Mouse (Mus musculus) embryonic facial prominence, embryonic 10.5 days (tissue): ENCODE results near the gene Olfr1390. TPM values are rescaled to one million over a fixed set of nuclear protein-coding genes. Genes with fewer than 3 reads are reported as not detected.
"Not testable (repeated sequence)": the region's sequence is repeated elsewhere in the genome, so short reads cannot be mapped to it uniquely, and the experiment has no call there.

Experiments used
- DNase-seq: peaks from one replicate; pipeline ENCODE4 v3.0.0-alpha.2; 2017; ENCODE audit warnings: low spot score
- H3K27ac ChIP-seq: fragments of 300-500 bp; sonication (generic); replicated peaks from 2 replicates; pipeline ENCODE4 v1.5.1; 2016; ENCODE audit warnings: mild to moderate bottlenecking
- H3K27me3 ChIP-seq: fragments of 300-500 bp; sonication (generic); replicated peaks from 2 replicates; pipeline ENCODE4 v1.6.1; 2016; ENCODE audit warnings: low read depth, mild to moderate bottlenecking; ENCODE audit not compliant: poor library complexity, severe bottlenecking
- H3K36me3 ChIP-seq: fragments of 300-500 bp; sonication (generic); replicated peaks from 2 replicates; pipeline ENCODE4 v1.6.1; 2016; ENCODE audit warnings: mild to moderate bottlenecking, moderate library complexity
- H3K4me1 ChIP-seq: fragments of 300-500 bp; sonication (generic); 2 replicates; pipeline ENCODE4 v1.6.1; 2016
- H3K4me3 ChIP-seq: fragments of 300-500 bp; sonication (generic); 2 replicates; pipeline ENCODE4 v1.5.1; 2016; ENCODE audit warnings: mild to moderate bottlenecking, moderate library complexity
- H3K9me3 ChIP-seq: fragments of 300-500 bp; sonication (generic); 2 replicates; pipeline ENCODE4 v1.6.1; 2016; ENCODE audit warnings: mild to moderate bottlenecking
- WGBS: fragments of 180-500 bp; shearing (Covaris S2); methylation state at CpG from one replicate; pipeline ENCODE4 v1.1.7; 2016; 5-methylcytosine and 5-hydroxymethylcytosine counted together
- polyA plus RNA-seq: library from polyadenylated mRNA; unstranded; fragments of >200 nt; fragmentation: Nextera tagmentation; extraction: Ambion mirVana; gene quantifications from 2 replicates; pipeline ENCODE4 v1.2.1, GENCODE M21; 2016

Olfr1390 gene
- polyA plus RNA-seq, result not detected in 2 replicates

DNA sequence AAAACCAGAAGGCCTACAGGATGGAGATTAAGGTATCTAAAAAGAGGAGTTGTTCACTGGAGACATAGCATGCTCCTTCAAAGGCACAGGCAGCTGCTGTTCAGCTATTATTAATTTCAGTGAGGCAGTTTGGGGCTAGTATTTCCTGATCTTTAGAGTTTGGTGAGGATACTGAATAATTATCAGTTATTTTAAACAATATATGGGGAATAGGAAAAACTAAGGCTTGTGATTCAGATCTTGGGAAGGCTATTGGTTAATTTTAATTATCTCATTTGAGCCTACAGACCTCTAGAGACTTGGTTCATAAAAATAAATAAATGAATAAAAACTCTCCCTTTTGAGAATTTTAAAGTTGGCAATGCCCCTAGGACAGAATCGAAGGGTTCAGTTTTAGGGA is at the start of gene Olfr1390:
Olfr1390 (plus strand) TSS at position 301 of the 400 bp plus-strand sequence.
- no peaks in the 10 kb centered on the region for H3K36me3 ChIP-seq
- H3K27ac ChIP-seq, result no peak within 1 kb of the TSS
- no peaks in the 10 kb centered on the region for H3K27me3 ChIP-seq
- no peaks in the 10 kb centered on the region for H3K4me1 ChIP-seq
- H3K9me3 ChIP-seq, result no peaks in the 10 kb centered on the region
- no peak for DNase-seq
- 82% methylated on average over 1 of the region's 1 CpGs for WGBS
- H3K4me3 ChIP-seq, result no peak within 1 kb of the TSS

DNA sequence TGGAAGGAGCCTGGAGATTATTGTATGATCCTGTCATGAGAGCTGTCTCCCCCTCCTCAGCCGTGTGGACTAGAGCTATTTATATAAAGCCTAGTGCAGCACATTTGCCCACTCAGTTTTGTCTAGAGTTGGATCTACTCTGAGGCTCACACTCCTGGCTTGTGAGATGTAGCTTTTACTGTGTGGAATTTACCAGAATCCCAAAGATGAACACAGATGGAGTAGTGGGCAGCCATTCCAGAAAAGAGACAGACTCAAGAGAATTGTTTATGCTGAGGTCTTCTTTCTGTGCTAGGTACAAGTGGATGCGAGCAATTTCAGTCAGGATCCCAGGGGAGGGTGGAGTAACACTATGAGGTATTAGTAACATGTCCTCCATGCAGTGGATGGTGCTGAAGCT is 47.7 kb upstream of the Olfr1390 start:
- no peak overlapping the region for H3K27ac ChIP-seq
- no peaks in the 10 kb centered on the region for H3K27me3 ChIP-seq
- H3K4me3 ChIP-seq, result no peak overlapping the region
- no peaks in the 10 kb centered on the region for H3K4me1 ChIP-seq
- H3K36me3 ChIP-seq, result no peaks in the 10 kb centered on the region
- WGBS, result 76% methylated on average over 2 of the region's 2 CpGs
- H3K9me3 ChIP-seq, result no peaks in the 10 kb centered on the region
- no peak for DNase-seq

- no peak overlapping the region for H3K27ac ChIP-seq
- no peaks in the 10 kb centered on the region for H3K36me3 ChIP-seq
- no peak for DNase-seq
- no peaks in the 10 kb centered on the region for H3K9me3 ChIP-seq
- no peaks in the 10 kb centered on the region for H3K4me1 ChIP-seq
- no peak overlapping the region for H3K4me3 ChIP-seq
- no peaks in the 10 kb centered on the region for H3K27me3 ChIP-seq
- whole genome bisulfite sequencing, result 84% methylated on average over 3 of the region's 3 CpGs
Observed at GRCm38 (mm10) chr11:49292777-49293176, 42.2 kb upstream of the Olfr1390 start.

- Histone ChIP-seq H3K36me3 (no peaks in the 10 kb centered on the region), H3K4me3 (no peak within 1 kb of the TSS), H3K27ac (no peak within 1 kb of the TSS), H3K27me3 (no peaks in the 10 kb centered on the region), H3K4me1 (no peaks in the 10 kb centered on the region), H3K9me3 (no peaks in the 10 kb centered on the region)
- DNase-seq, result no peak
Observed at GRCm38 (mm10) chr11:49304441-49304840, 30.5 kb upstream of the Olfr1390 start, which contains the start of gene Olfr10. Olfr10 (plus strand) TSS chr11:49304741.

GRCm38 (mm10) chr11:49308547-49308946 is 26.4 kb upstream of the Olfr1390 start:
- not testable (repeated sequence) for H3K9me3 ChIP-seq, DNase-seq, H3K27me3 ChIP-seq, H3K36me3 ChIP-seq, H3K4me3 ChIP-seq, H3K4me1 ChIP-seq, H3K27ac ChIP-seq
- whole genome bisulfite sequencing, result 87% methylated on average over 5 of the region's 5 CpGs

DNA sequence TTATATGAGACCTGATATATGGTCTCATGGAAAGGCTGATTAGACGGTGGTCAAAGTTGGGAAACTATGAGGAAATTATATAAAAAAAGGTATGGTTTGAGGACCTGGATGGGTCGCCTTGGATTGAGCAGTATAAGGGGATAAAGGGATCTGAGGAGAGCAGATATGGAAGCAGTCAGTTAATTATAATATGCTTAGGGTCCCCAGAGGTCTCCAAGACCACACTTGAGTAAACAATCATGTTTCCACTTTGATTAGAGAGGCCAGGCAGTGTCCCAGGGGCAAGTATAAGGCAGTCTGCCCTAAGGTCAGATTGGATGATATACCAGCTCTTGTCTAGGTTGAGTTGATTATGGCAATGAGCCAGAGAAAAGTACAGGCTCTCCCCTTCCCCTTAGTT is 12.5 kb upstream of the Olfr1390 start, which contains the start of gene Olfr1391:
Olfr1391 (plus strand) TSS at position 301 of the 400 bp plus-strand sequence.
- Histone ChIP-seq H3K27ac (no peak within 1 kb of the TSS), H3K9me3 (no peaks in the 10 kb centered on the region), H3K4me3 (no peak within 1 kb of the TSS), H3K36me3 (no peaks in the 10 kb centered on the region), H3K4me1 (no peaks in the 10 kb centered on the region), H3K27me3 (no peaks in the 10 kb centered on the region)
- WGBS, result 72% methylated on average over 2 of the region's 2 CpGs
- DNase-seq, result no peak

DNA sequence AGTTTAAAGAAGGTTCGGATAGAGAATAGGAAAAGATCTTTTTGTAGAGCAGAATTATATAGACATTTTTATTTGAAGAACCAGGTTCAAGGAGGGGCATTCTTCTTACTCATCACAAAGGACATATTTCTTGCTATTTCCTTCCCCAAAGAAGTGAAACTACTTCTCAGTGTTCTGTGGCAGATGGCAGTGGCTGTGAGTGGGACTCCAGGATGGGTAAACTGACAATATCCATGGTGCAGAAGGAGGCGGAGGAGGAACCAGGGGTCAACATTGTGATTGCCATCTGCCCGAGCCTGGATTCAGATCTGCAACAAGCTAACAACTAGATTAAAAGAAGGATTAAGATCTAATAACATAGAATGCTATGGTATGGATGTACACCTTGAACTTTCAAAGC is 8.3 kb upstream of the Olfr1390 start:
- H3K9me3 ChIP-seq, result no peaks in the 10 kb centered on the region
- WGBS, result 81% methylated on average over 3 of the region's 3 CpGs
- no peak for DNase-seq

GRCm38 (mm10) chr11:49329686-49330085 is 5.3 kb upstream of the Olfr1390 start:
- no peaks in the 10 kb centered on the region for H3K36me3 ChIP-seq
- no peak overlapping the region for H3K4me3 ChIP-seq
- 78% methylated on average over 1 of the region's 1 CpGs for WGBS
- H3K9me3 ChIP-seq, result no peaks in the 10 kb centered on the region
- H3K4me1 ChIP-seq, result no peaks in the 10 kb centered on the region
- H3K27ac ChIP-seq, result no peak overlapping the region
- no peak for DNase-seq
- H3K27me3 ChIP-seq, result no peaks in the 10 kb centered on the region

More for the DNA sequence above, 8.3 kb upstream of the Olfr1390 start:
- Histone ChIP-seq H3K4me1 (no peaks in the 10 kb centered on the region), H3K36me3 (no peaks in the 10 kb centered on the region), H3K27me3 (no peaks in the 10 kb centered on the region), H3K27ac (no peak overlapping the region), H3K4me3 (no peak overlapping the region)

GRCm38 (mm10) chr11:49337150-49337832 is 2.3 kb downstream of the Olfr1390 start:
- DNase-seq, result no peak
- Histone ChIP-seq H3K9me3 (peaks cover 3% of the 10 kb centered on the region; the same call in 1 of the 2 replicates), H3K27ac (no peak overlapping the region), H3K36me3 (no peaks in the 10 kb centered on the region), H3K4me3 (no peak overlapping the region), H3K27me3 (no peaks in the 10 kb centered on the region), H3K4me1 (no peaks in the 10 kb centered on the region)
- 77% methylated on average over 4 of the region's 4 CpGs for WGBS

- H3K4me3 ChIP-seq, result no peak overlapping the region
- H3K36me3 ChIP-seq, result no peaks in the 10 kb centered on the region
- H3K9me3 ChIP-seq, result peaks cover 4% of the 10 kb centered on the region; the same call in 1 of the 2 replicates
- H3K27me3 ChIP-seq, result no peaks in the 10 kb centered on the region
- no peak overlapping the region for H3K27ac ChIP-seq
- no peak for DNase-seq
- H3K4me1 ChIP-seq, result no peaks in the 10 kb centered on the region
Observed at GRCm38 (mm10) chr11:49383133-49383532, 48.1 kb downstream of the Olfr1390 start.

DNA sequence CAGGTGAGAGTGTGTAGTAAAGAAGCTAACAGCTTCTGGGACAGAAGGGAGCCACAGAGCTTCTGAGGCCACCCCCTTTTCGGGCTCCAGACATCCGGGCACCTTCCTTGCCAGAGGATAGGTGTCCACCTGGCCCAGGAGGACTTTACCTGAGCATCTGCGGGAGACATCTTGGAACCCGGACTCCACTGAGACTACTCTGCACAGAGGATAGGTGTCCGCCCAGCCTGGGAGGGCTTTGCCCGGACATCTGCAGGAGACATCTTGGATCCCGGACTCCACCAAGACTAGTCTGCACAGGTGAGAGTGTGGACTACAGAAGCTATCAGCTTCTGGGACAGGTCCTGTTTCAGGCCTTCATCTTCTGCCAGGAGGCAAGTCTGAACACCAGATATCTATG is 51.1 kb downstream of the Olfr1390 start:
- not testable (repeated sequence) for H3K27ac ChIP-seq, H3K36me3 ChIP-seq, H3K9me3 ChIP-seq, H3K4me3 ChIP-seq, H3K27me3 ChIP-seq, DNase-seq, H3K4me1 ChIP-seq
- 91% methylated on average over 7 of the region's 7 CpGs for WGBS
